Mouse (Mus musculus): ENCODE measurements at regions not wholly inside any gene's neighbourhood (a gene's known extent, or its start where the extent isn't known, plus 50 kb on each side); places are given as distances from the start of the nearest gene placed in this dataset.

DNA sequence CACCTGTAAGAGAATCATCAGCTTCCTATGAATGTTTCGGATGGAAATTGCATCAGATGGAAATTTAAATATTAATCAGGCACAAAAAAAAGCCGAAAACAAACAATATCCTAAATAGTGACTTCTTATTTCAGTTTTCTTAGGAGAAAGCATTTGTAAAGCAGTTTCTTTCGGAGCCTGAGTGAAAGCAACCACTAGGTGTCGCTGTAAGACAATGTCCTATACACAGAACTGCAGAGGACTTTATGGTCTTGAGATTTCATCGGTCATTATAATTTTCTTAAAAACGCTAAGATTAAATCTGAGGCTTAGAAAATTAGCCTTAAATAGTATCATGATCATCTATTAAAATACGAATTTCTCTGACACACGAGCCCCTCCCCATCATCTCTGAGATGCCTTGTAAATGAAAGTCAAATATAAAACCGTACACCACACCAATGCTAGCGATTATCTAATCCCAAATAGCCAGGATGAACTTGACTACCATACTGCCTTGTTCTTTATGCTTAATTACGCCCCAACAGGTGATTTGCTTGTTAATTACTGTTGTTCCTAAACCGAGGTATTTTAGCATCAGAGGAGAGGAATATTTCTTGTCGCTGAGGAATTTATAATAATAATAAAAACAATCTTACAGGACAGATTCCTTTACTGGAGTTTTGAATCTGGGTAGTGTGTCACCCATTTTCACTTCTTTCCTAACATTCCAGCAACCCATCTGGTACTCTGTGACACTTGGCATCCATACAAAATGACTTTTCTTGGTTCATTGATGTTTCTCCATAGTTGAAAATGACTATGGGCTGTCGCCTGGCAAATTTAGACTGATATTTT is 480.0 kb downstream of the Hace1 start:
- Histone ChIP-seq H3K27me3 (ENCODE audit: control insufficient read depth, insufficient read depth, low read length) (no peaks in the 10 kb centered on the region), H3K9ac (replicated peaks; ENCODE audit: low read length) (no peak overlapping the region), H3K36me3 (replicated peaks; ENCODE audit: control insufficient read depth, insufficient read depth, low read depth, low read length) (no peaks in the 10 kb centered on the region), H3K27ac (replicated peaks; ENCODE audit: low read depth, low read length) (no peak overlapping the region), H3K4me2 (ENCODE audit: low read depth, low read length) (no peak overlapping the region), H3K4me3 (ENCODE audit: low read depth, low read length) (no peak overlapping the region), H3K4me1 (ENCODE audit: control insufficient read depth, insufficient read depth, low read length) (no peaks in the 10 kb centered on the region), H3K9me3 (replicated peaks; ENCODE audit: control insufficient read depth, low read length) (no peaks in the 10 kb centered on the region)
- DNase-seq (ENCODE audit: low spot score), result peak; percentile 89
- ATAC-seq (replicated peaks; ENCODE audit: insufficient number of reproducible peaks, low FRiP score, low TSS enrichment, low read depth), result no peak
- whole genome bisulfite sequencing, result 34% methylated on average over 14 of the region's 14 CpGs

DNA sequence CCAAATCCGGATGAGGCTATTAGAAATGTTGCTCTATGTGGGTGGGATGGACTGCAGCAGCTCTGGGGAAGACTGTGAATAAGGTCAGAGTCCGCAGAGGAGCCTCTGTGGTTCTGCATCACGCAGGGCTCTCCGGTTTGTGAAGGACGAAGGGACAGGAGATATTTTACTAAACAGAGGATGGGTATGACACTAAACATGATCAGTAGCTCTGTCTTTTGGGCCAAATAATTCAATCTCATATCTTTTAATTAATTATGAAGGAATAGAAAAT is 480.5 kb downstream of the Hace1 start:
- WGBS, result 80% methylated on average over 5 of the region's 5 CpGs
- DNase-seq (ENCODE audit: low spot score), result no peak
- no peak overlapping the region for H3K4me3 ChIP-seq (ENCODE audit: low read depth, low read length)
- H3K4me1 ChIP-seq (ENCODE audit: control insufficient read depth, insufficient read depth, low read length), result no peaks in the 10 kb centered on the region
- no peak overlapping the region for H3K9ac ChIP-seq (replicated peaks; ENCODE audit: low read length)
- no peaks in the 10 kb centered on the region for H3K36me3 ChIP-seq (replicated peaks; ENCODE audit: control insufficient read depth, insufficient read depth, low read depth, low read length)
- no peak overlapping the region for H3K27ac ChIP-seq (replicated peaks; ENCODE audit: low read depth, low read length)
- H3K27me3 ChIP-seq (ENCODE audit: control insufficient read depth, insufficient read depth, low read length), result no peaks in the 10 kb centered on the region
- no peak overlapping the region for H3K4me2 ChIP-seq (ENCODE audit: low read depth, low read length)
- H3K9me3 ChIP-seq (replicated peaks; ENCODE audit: control insufficient read depth, low read length), result no peaks in the 10 kb centered on the region
- no peak for ATAC-seq (replicated peaks; ENCODE audit: insufficient number of reproducible peaks, low FRiP score, low TSS enrichment, low read depth)

DNA sequence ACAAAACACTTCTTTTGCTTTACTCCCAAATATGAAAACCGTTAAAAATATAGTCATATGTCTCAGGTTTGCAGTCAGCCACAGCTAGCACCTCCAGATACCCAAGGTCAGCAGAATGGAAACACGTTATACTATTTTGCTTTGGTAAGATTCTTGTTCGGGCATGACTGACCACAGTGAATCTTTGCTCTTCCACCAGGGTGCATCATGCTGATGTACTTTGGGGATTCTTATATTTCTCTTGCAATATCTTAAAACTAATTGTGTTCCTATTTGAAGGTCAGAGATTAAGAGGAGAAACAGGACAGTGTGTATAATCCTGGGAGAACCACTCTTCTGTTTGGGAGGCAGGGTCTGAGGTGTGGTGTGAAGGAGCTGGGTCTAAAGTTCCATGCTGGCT is 481.7 kb downstream of the Hace1 start:
- H3K9ac ChIP-seq (replicated peaks; ENCODE audit: low read length), result no peak overlapping the region
- no peak overlapping the region for H3K4me2 ChIP-seq (ENCODE audit: low read depth, low read length)
- H3K4me1 ChIP-seq (ENCODE audit: control insufficient read depth, insufficient read depth, low read length), result no peaks in the 10 kb centered on the region
- no peak overlapping the region for H3K4me3 ChIP-seq (ENCODE audit: low read depth, low read length)
- 74% methylated on average over 3 of the region's 3 CpGs for WGBS
- ATAC-seq (replicated peaks; ENCODE audit: insufficient number of reproducible peaks, low FRiP score, low TSS enrichment, low read depth) (no peak), DNase-seq (ENCODE audit: low spot score) (no peak)
- H3K27me3 ChIP-seq (ENCODE audit: control insufficient read depth, insufficient read depth, low read length), result no peaks in the 10 kb centered on the region
- no peak overlapping the region for H3K27ac ChIP-seq (replicated peaks; ENCODE audit: low read depth, low read length)
- no peaks in the 10 kb centered on the region for H3K36me3 ChIP-seq (replicated peaks; ENCODE audit: control insufficient read depth, insufficient read depth, low read depth, low read length)
- H3K9me3 ChIP-seq (replicated peaks; ENCODE audit: control insufficient read depth, low read length), result no peaks in the 10 kb centered on the region

DNA sequence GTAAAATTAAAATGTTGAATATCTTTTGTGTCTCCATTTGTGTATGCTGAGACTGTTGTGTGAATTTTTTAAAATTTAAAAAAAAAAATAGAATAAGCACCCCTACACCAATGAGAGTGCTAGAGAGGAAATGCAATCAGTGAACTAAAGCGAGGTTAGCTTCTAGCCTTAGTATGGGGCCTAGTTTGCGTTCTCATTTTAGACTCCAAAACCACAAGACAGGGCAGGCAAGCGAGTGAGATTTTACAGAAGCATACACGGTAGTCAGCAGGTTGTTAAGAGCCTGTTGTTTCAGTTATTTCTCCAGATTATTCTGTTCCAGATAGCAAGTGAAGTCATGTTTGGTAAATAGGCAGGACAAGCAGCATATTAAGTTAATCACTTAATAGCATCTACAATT is 486.2 kb downstream of the Hace1 start:
- Histone ChIP-seq H3K9ac (replicated peaks; ENCODE audit: low read length) (no peak overlapping the region), H3K4me1 (ENCODE audit: control insufficient read depth, insufficient read depth, low read length) (no peaks in the 10 kb centered on the region), H3K36me3 (replicated peaks; ENCODE audit: control insufficient read depth, insufficient read depth, low read depth, low read length) (no peaks in the 10 kb centered on the region), H3K27ac (replicated peaks; ENCODE audit: low read depth, low read length) (no peak overlapping the region), H3K27me3 (ENCODE audit: control insufficient read depth, insufficient read depth, low read length) (no peaks in the 10 kb centered on the region), H3K4me2 (ENCODE audit: low read depth, low read length) (no peak overlapping the region), H3K9me3 (replicated peaks; ENCODE audit: control insufficient read depth, low read length) (no peaks in the 10 kb centered on the region), H3K4me3 (ENCODE audit: low read depth, low read length) (no peak overlapping the region)
- 83% methylated on average over 4 of the region's 4 CpGs for WGBS
- ATAC-seq (replicated peaks; ENCODE audit: insufficient number of reproducible peaks, low FRiP score, low TSS enrichment, low read depth) (no peak), DNase-seq (ENCODE audit: low spot score) (no peak)

DNA sequence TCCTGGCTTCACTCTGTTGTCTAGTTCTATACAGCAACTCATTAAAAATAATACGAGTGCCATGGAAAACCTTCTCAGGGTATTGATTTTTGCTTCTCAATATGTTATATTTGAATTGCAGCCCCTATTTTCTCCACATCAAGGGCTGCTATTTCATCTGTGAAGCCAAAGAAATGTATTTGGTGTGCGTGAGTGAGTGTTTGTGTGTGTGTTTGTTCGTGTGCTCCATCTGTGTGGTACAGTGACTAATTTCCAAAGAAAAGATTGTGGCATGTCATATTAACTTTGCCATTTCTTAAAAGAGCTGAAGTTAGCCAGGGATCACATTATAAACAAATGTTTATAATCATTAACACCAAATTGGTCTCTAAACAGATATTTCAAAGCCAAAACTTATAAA is 493.1 kb downstream of the Hace1 start:
- no peaks in the 10 kb centered on the region for H3K4me1 ChIP-seq (ENCODE audit: control insufficient read depth, insufficient read depth, low read length)
- WGBS, result 74% methylated on average over 3 of the region's 3 CpGs
- H3K9me3 ChIP-seq (replicated peaks; ENCODE audit: control insufficient read depth, low read length), result no peaks in the 10 kb centered on the region
- ATAC-seq (replicated peaks; ENCODE audit: insufficient number of reproducible peaks, low FRiP score, low TSS enrichment, low read depth) (no peak), DNase-seq (ENCODE audit: low spot score) (no peak)
- H3K9ac ChIP-seq (replicated peaks; ENCODE audit: low read length), result no peak overlapping the region
- H3K27me3 ChIP-seq (ENCODE audit: control insufficient read depth, insufficient read depth, low read length), result no peaks in the 10 kb centered on the region
- H3K4me3 ChIP-seq (ENCODE audit: low read depth, low read length), result no peak overlapping the region
- H3K36me3 ChIP-seq (replicated peaks; ENCODE audit: control insufficient read depth, insufficient read depth, low read depth, low read length), result no peaks in the 10 kb centered on the region
- no peak overlapping the region for H3K4me2 ChIP-seq (ENCODE audit: low read depth, low read length)
- no peak overlapping the region for H3K27ac ChIP-seq (replicated peaks; ENCODE audit: low read depth, low read length)

DNA sequence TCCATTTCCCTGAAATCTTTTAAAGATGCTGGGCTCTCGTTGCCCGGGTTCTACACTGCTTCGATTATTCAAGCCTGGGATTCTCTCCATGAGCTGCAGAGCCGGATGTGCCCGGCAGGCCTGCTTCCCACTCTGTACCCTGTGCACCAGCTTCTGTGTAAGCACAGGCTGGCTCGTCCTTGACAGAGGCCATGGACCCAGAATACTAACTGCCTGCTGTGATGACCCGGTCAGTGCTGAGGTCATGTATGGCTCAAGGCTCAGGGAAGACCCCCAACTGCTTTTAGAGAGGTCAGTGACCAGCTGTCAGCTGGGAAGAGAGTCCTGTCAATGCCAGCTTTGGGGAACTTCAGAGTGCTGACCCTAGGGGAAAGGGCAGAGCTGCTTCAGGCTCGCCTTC is 493.6 kb downstream of the Hace1 start:
- H3K27ac ChIP-seq (replicated peaks; ENCODE audit: low read depth, low read length), result no peak overlapping the region
- no peaks in the 10 kb centered on the region for H3K27me3 ChIP-seq (ENCODE audit: control insufficient read depth, insufficient read depth, low read length)
- 24% methylated on average over 8 of the region's 8 CpGs for WGBS
- no peaks in the 10 kb centered on the region for H3K36me3 ChIP-seq (replicated peaks; ENCODE audit: control insufficient read depth, insufficient read depth, low read depth, low read length)
- no peaks in the 10 kb centered on the region for H3K9me3 ChIP-seq (replicated peaks; ENCODE audit: control insufficient read depth, low read length)
- ATAC-seq (replicated peaks; ENCODE audit: insufficient number of reproducible peaks, low FRiP score, low TSS enrichment, low read depth) (peak; percentile 70; the same call in 1 of the 2 replicates), DNase-seq (ENCODE audit: low spot score) (no peak)
- no peak overlapping the region for H3K4me3 ChIP-seq (ENCODE audit: low read depth, low read length)
- no peak overlapping the region for H3K4me2 ChIP-seq (ENCODE audit: low read depth, low read length)
- H3K4me1 ChIP-seq (ENCODE audit: control insufficient read depth, insufficient read depth, low read length), result no peaks in the 10 kb centered on the region
- H3K9ac ChIP-seq (replicated peaks; ENCODE audit: low read length), result no peak overlapping the region

DNA sequence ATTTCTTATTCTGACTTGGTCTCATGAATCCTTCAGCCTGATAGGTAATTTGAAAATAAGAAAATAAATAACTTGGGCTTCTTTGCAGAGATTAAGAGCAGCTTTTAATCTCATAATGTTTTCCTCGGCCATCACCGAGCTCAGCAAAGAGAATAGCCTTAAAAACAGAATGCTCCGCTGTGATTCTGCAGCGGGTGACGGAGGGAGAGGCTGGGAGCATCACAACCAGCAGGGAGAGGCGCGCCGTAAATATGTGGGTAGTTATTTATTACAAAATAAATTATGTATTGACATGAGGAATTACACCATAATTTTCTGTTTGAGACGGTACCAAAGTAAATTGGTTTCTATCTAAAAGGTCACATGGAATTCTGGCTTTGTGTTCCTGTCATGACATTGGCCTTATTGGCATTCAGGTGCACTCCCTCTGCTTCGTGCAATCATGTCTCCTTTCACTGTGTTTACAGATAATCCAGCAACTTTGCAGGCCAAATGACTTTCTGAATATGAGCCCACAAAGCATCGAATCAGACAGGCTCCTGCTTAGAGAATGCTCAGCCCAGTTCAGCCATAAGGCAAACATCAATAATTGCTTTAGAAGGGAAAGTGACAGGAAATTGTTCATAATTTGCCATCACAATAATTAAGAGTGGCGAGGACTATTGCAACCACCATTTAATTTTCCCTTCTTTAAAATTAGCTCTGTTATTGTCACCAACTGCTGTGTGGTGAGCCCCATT is 494.4 kb downstream of the Hace1 start:
- no peaks in the 10 kb centered on the region for H3K27me3 ChIP-seq (ENCODE audit: control insufficient read depth, insufficient read depth, low read length)
- H3K9ac ChIP-seq (replicated peaks; ENCODE audit: low read length), result no peak overlapping the region
- no peak for DNase-seq (ENCODE audit: low spot score)
- no peaks in the 10 kb centered on the region for H3K36me3 ChIP-seq (replicated peaks; ENCODE audit: control insufficient read depth, insufficient read depth, low read depth, low read length)
- H3K4me2 ChIP-seq (ENCODE audit: low read depth, low read length), result no peak overlapping the region
- WGBS, result 70% methylated on average over 12 of the region's 12 CpGs
- H3K4me3 ChIP-seq (ENCODE audit: low read depth, low read length), result no peak overlapping the region
- no peaks in the 10 kb centered on the region for H3K4me1 ChIP-seq (ENCODE audit: control insufficient read depth, insufficient read depth, low read length)
- no peak for ATAC-seq (replicated peaks; ENCODE audit: insufficient number of reproducible peaks, low FRiP score, low TSS enrichment, low read depth)
- H3K27ac ChIP-seq (replicated peaks; ENCODE audit: low read depth, low read length), result no peak overlapping the region
- H3K9me3 ChIP-seq (replicated peaks; ENCODE audit: control insufficient read depth, low read length), result no peaks in the 10 kb centered on the region
